Mouse (Mus musculus): ENCODE data around the gene Ccdc160. TPM values are rescaled to one million over a fixed set of nuclear protein-coding genes. Genes with fewer than 3 reads are reported as not detected.
A peak's percentile ranks its signal among the peaks of the same experiment; 100 is the strongest.

The Ccdc160 gene
- total and polyA plus RNA-seq, 3 experiments: not detected

- TF ChIP-seq SMC3 (IDR thresholded peaks at IDR 0.05; ENCODE audit: low read depth, low read length) (peak; percentile 45), BHLHE40 (IDR thresholded peaks at IDR 0.05; ENCODE audit: low read depth, low read length) (no peak), UBTF (IDR thresholded peaks at IDR 0.05; ENCODE audit: low read depth, low read length) (no peak), CTCF (conservative IDR thresholded peaks at IDR 0.05 in 1 of 2, IDR thresholded peaks at IDR 0.05 in 1 of 2; ENCODE audit: low read depth in 2 of 2, low read length in 2 of 2) (peak; percentile 67 to 71), MYC (IDR thresholded peaks at IDR 0.05; ENCODE audit: low read depth, low read length) (no peak), RAD21 (IDR thresholded peaks at IDR 0.05; ENCODE audit: low read depth, low read length) (peak; percentile 59)
- Histone ChIP-seq H3K4me3 (replicated peaks in 1 of 3; ENCODE audit: low read depth in 2 of 3, low read length in 2 of 3, poor library complexity in 1 of 3) (no peak overlapping the region), H3K9ac (ENCODE audit: insufficient read depth, low read depth) (no peak overlapping the region), H3K27me3 (replicated peaks) (no peaks in the 10 kb centered on the region), H3K4me2 (ENCODE audit: insufficient read depth, low read depth, poor library complexity, severe bottlenecking) (no peak overlapping the region), H3K9me3 (replicated peaks; ENCODE audit: low read length) (no peaks in the 10 kb centered on the region), H3K36me3 (replicated peaks in 1 of 2; ENCODE audit: control insufficient read depth in 1 of 2, insufficient read depth in 1 of 2, low read length in 1 of 2) (no peaks in the 10 kb centered on the region), H3K79me2 (replicated peaks; ENCODE audit: control insufficient read depth, extremely low read depth, insufficient read depth, poor library complexity, severe bottlenecking) (no peaks in the 10 kb centered on the region), H3K4me1 (ENCODE audit: control insufficient read depth in 1 of 2, insufficient read depth in 2 of 2) (no peaks in the 10 kb centered on the region), H3K27ac (ENCODE audit: insufficient read depth, low read depth) (no peak overlapping the region)
- DNase-seq (ENCODE audit: extremely low read depth): peak; percentile 41
- dilution Hi-C loops (cut with MboI; ENCODE audit: extremely low pct_ligation_motif_present, extremely low pct_unique_long_range_greater_than_20kb, low sequenced_read_pairs): no loop called here
- in situ Hi-C loops (cut with MboI; ENCODE audit: low pct_ligation_motif_present, low pct_unique_long_range_greater_than_20kb, low sequenced_read_pairs): no loop called here
Observed at GRCm38 (mm10) chrX:52775973-52776372, 15.0 kb upstream of the Ccdc160 start.

GRCm38 (mm10) chrX:52777671-52778070 is 13.3 kb upstream of the Ccdc160 start:
- DNase-seq (ENCODE audit: extremely low read depth): no peak
- no peaks in the 10 kb centered on the region for H3K36me3 ChIP-seq (replicated peaks in 1 of 2; ENCODE audit: control insufficient read depth in 1 of 2, insufficient read depth in 1 of 2, low read length in 1 of 2)

GRCm38 (mm10) chrX:52783898-52784297 is 7.1 kb upstream of the Ccdc160 start:
- Histone ChIP-seq H3K9ac (ENCODE audit: insufficient read depth, low read depth) (no peak overlapping the region), H3K4me2 (ENCODE audit: insufficient read depth, low read depth, poor library complexity, severe bottlenecking) (no peak overlapping the region; the same call in none of the 2 replicates), H3K4me3 (replicated peaks in 1 of 3; ENCODE audit: low read depth in 2 of 3, low read length in 2 of 3, poor library complexity in 1 of 3) (no peak overlapping the region), H3K79me2 (replicated peaks; ENCODE audit: control insufficient read depth, extremely low read depth, insufficient read depth, poor library complexity, severe bottlenecking) (no peaks in the 10 kb centered on the region), H3K4me1 (ENCODE audit: control insufficient read depth in 1 of 2, insufficient read depth in 2 of 2) (no peaks in the 10 kb centered on the region), H3K9me3 (replicated peaks; ENCODE audit: low read length) (no peaks in the 10 kb centered on the region), H3K27ac (ENCODE audit: insufficient read depth, low read depth) (no peak overlapping the region), H3K36me3 (replicated peaks in 1 of 2; ENCODE audit: control insufficient read depth in 1 of 2, insufficient read depth in 1 of 2, low read length in 1 of 2) (no peaks in the 10 kb centered on the region), H3K27me3 (replicated peaks) (no peaks in the 10 kb centered on the region)
- in situ Hi-C loops (cut with MboI; ENCODE audit: low pct_ligation_motif_present, low pct_unique_long_range_greater_than_20kb, low sequenced_read_pairs): no loop called here
- peak; percentile 37 for DNase-seq (ENCODE audit: extremely low read depth)
- dilution Hi-C loops (cut with MboI; ENCODE audit: extremely low pct_ligation_motif_present, extremely low pct_unique_long_range_greater_than_20kb, low sequenced_read_pairs): no loop called here
- TF ChIP-seq USF1 (IDR thresholded peaks at IDR 0.05; ENCODE audit: low read depth, low read length) (no peak), EP300 (IDR thresholded peaks at IDR 0.05; ENCODE audit: low read length) (0 out of 2 replicates have a peak, but pooled peaks have one; percentile 15)

More at GRCm38 (mm10) chrX:52777671-52778070, 13.3 kb upstream of the Ccdc160 start:
- H3K27ac ChIP-seq (ENCODE audit: insufficient read depth, low read depth): no peak overlapping the region
- H3K79me2 ChIP-seq (replicated peaks; ENCODE audit: control insufficient read depth, extremely low read depth, insufficient read depth, poor library complexity, severe bottlenecking): no peaks in the 10 kb centered on the region
- TF ChIP-seq ZNF384 (IDR thresholded peaks at IDR 0.05; ENCODE audit: low read depth, low read length): no peak
- TF ChIP-seq USF1 (IDR thresholded peaks at IDR 0.05; ENCODE audit: low read depth, low read length): no peak
- TF ChIP-seq MXI1 (IDR thresholded peaks at IDR 0.05; ENCODE audit: low read depth, low read length): no peak
- TF ChIP-seq RAD21 (IDR thresholded peaks at IDR 0.05; ENCODE audit: low read depth, low read length): no peak; the same call in 1 of the 2 replicates
- TF ChIP-seq MAFK (IDR thresholded peaks at IDR 0.05; ENCODE audit: insufficient replicate concordance, low read length): no peak
- no peak for TF ChIP-seq CHD1 (IDR thresholded peaks at IDR 0.05; ENCODE audit: low read depth, low read length)
- TF ChIP-seq SMC3 (IDR thresholded peaks at IDR 0.05; ENCODE audit: low read depth, low read length): no peak
- no peak for TF ChIP-seq EP300 (IDR thresholded peaks at IDR 0.05; ENCODE audit: low read length)
- TF ChIP-seq ZC3H11A (IDR thresholded peaks at IDR 0.05; ENCODE audit: low read depth, low read length): no peak
- TF ChIP-seq MYC (IDR thresholded peaks at IDR 0.05; ENCODE audit: low read depth, low read length): no peak
- TF ChIP-seq MEF2A (IDR thresholded peaks at IDR 0.05; ENCODE audit: borderline replicate concordance, low read depth, low read length): no peak
- TF ChIP-seq TBP (conservative IDR thresholded peaks at IDR 0.05; ENCODE audit: low read depth, low read length): no peak
- TF ChIP-seq ELF1 (IDR thresholded peaks at IDR 0.05; ENCODE audit: low read depth, low read length): no peak
- TF ChIP-seq KAT2A (IDR thresholded peaks at IDR 0.05; ENCODE audit: insufficient replicate concordance, low read length): no peak
- TF ChIP-seq USF2 (conservative IDR thresholded peaks at IDR 0.05; ENCODE audit: low read depth, low read length): no peak
- TF ChIP-seq CTCF (conservative IDR thresholded peaks at IDR 0.05 in 1 of 2, IDR thresholded peaks at IDR 0.05 in 1 of 2; ENCODE audit: low read depth in 2 of 2, low read length in 2 of 2): no peak
- no peak for TF ChIP-seq POLR2A (IDR thresholded peaks at IDR 0.05; ENCODE audit: low read depth, low read length)
- no peak overlapping the region for H3K9ac ChIP-seq (ENCODE audit: insufficient read depth, low read depth)
- no peak overlapping the region for H3K4me3 ChIP-seq (replicated peaks in 1 of 3; ENCODE audit: low read depth in 2 of 3, low read length in 2 of 3, poor library complexity in 1 of 3)
- in situ Hi-C loops (cut with MboI; ENCODE audit: low pct_ligation_motif_present, low pct_unique_long_range_greater_than_20kb, low sequenced_read_pairs) (no loop called here), dilution Hi-C loops (cut with MboI; ENCODE audit: extremely low pct_ligation_motif_present, extremely low pct_unique_long_range_greater_than_20kb, low sequenced_read_pairs) (no loop called here)
- H3K4me1 ChIP-seq (ENCODE audit: control insufficient read depth in 1 of 2, insufficient read depth in 2 of 2): no peaks in the 10 kb centered on the region
- H3K4me2 ChIP-seq (ENCODE audit: insufficient read depth, low read depth, poor library complexity, severe bottlenecking): no peak overlapping the region
- no peaks in the 10 kb centered on the region for H3K27me3 ChIP-seq (replicated peaks)
- no peaks in the 10 kb centered on the region for H3K9me3 ChIP-seq (replicated peaks; ENCODE audit: low read length)
